In the genomic region with DNA sequence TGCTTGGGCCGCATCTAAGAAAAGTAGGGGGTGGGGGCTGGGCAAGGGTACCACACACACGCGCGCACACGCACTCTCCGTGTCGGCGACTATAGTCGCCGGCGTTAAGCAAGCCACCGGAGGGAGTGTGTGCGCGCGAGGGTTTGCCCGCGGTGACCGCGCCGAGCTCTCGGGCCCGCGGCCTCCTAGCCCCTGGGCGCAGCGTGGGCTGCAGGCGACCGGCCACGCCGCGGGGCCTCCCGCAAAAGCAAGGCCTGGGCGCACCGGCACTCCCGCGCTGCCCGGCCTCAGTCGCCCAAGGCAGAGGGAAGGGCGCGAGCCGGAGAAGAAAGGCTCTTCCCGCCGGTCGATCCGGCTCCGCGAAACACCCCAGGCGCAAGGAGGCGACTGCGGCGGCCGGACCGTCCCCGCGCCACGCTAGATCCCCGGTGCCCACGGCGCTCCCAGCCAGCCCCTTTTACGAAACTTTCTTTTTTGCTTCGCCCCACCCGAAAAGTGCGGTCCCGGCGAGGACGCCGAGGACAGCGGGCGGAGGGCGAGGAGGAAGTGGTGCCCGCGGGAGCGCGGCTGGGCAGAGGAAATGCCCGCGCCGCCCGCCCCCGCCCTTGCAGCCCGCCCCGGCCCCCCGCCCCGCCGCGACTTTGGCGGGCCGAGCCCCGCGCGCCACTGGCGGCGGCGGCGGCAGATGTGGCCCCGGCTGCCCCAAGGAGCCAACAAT, we compare ENCODE assay signal across 8 mouse cellular contexts. TPM values are rescaled to one million over a fixed set of nuclear protein-coding genes. Genes with fewer than 3 reads are reported as not detected.
DNase-seq lines count a peak whose midpoint lies in the region; ATAC-seq and TF ChIP-seq lines count a peak whose summit lies in the region.

No protein-coding gene starts in this region.

- no peak for TF ChIP-seq CTCF in left cerebral cortex, adult 2 months (IDR thresholded peaks at IDR 0.05)
- no peak for TF ChIP-seq CTCF in bone marrow, adult 2 months (IDR thresholded peaks at IDR 0.05; ENCODE audit: control insufficient read depth, insufficient read depth, low read length)
- TF ChIP-seq CTCF in midbrain, postnatal 0 days (IDR thresholded peaks at IDR 0.05) = 0 out of 2 replicates have a peak, but pooled peaks have one; percentile 6

- H3K9ac ChIP-seq in forebrain, embryonic 13.5 days = peak overlapping the region; percentile 99
- H3K9ac ChIP-seq in hindbrain, embryonic 11.5 days (ENCODE audit: low read depth, low read length) = peak overlapping the region; percentile 99
- H3K9ac ChIP-seq in liver, embryonic 11.5 days (ENCODE audit: low read depth, low read length) = peak overlapping the region; percentile 89
- peak overlapping the region; percentile 77 for H3K9ac ChIP-seq in midbrain, postnatal 0 days (replicated peaks; ENCODE audit: low read length, poor library complexity, severe bottlenecking)

- peak overlapping the region; percentile 98 for H3K4me2 ChIP-seq in forebrain, embryonic 13.5 days
- peak overlapping the region; percentile 98 for H3K4me2 ChIP-seq in hindbrain, embryonic 11.5 days (replicated peaks; ENCODE audit: low read depth, low read length)
- H3K4me2 ChIP-seq in liver, embryonic 11.5 days = peak overlapping the region; percentile 84
- peak overlapping the region; percentile 90 for H3K4me2 ChIP-seq in midbrain, postnatal 0 days (ENCODE audit: low read depth, low read length, poor library complexity, severe bottlenecking)

- peak; percentile 18; the same call in 1 of the 2 replicates for TF ChIP-seq POLR2A in bone marrow, adult 2 months (IDR thresholded peaks at IDR 0.05; ENCODE audit: borderline replicate concordance, control insufficient read depth, low read depth, low read length)

- no peaks in the 10 kb centered on the region for H3K9me3 ChIP-seq in forebrain, embryonic 13.5 days (replicated peaks)
- H3K9me3 ChIP-seq in hindbrain, embryonic 11.5 days (ENCODE audit: control insufficient read depth, low read length) = no peaks in the 10 kb centered on the region
- H3K9me3 ChIP-seq in liver, embryonic 11.5 days (ENCODE audit: control insufficient read depth, low read length) = no peaks in the 10 kb centered on the region
- no peaks in the 10 kb centered on the region for H3K9me3 ChIP-seq in midbrain, postnatal 0 days (ENCODE audit: low read length)

- H3K27me3 ChIP-seq in forebrain, embryonic 13.5 days = peaks cover 16% of the 10 kb centered on the region
- no peaks in the 10 kb centered on the region for H3K27me3 ChIP-seq in hindbrain, embryonic 11.5 days (ENCODE audit: control insufficient read depth, insufficient read depth, low read length)
- H3K27me3 ChIP-seq in liver, embryonic 11.5 days (replicated peaks; ENCODE audit: control insufficient read depth, insufficient read depth, low read length) = peaks cover 2% of the 10 kb centered on the region; the same call in 1 of the 2 replicates
- H3K27me3 ChIP-seq in midbrain, postnatal 0 days (ENCODE audit: insufficient read depth, low read length) = peaks cover 5% of the 10 kb centered on the region

- intact Hi-C loops in left cerebral cortex, adult 2 months (cut with DNase I) = loop anchor here (2.0 to 5.0 kb wide), 2 partner anchors 310 to 515 kb away; partner anchors contain the start of genes Edrf1 and Fam53b

- H3K27ac ChIP-seq in left cerebral cortex, adult 2 months = peak overlapping the region; percentile 88
- H3K27ac ChIP-seq in bone marrow, adult 2 months (ENCODE audit: control insufficient read depth, insufficient read depth, low read depth, low read length, poor library complexity) = peak overlapping the region; percentile 85
- H3K27ac ChIP-seq in forebrain, embryonic 13.5 days = peak overlapping the region; percentile 99
- peak overlapping the region; percentile 100 for H3K27ac ChIP-seq in hindbrain, embryonic 11.5 days (ENCODE audit: low read depth, low read length)
- peak overlapping the region; percentile 86 for H3K27ac ChIP-seq in liver, embryonic 11.5 days (ENCODE audit: low read depth, low read length)
- H3K27ac ChIP-seq in midbrain, postnatal 0 days (ENCODE audit: low read depth, low read length) = peak overlapping the region; percentile 86

- no peaks in the 10 kb centered on the region for H3K4me1 ChIP-seq in bone marrow, adult 2 months (ENCODE audit: control insufficient read depth, insufficient read depth, low read length)
- peaks cover 56% of the 10 kb centered on the region for H3K4me1 ChIP-seq in forebrain, embryonic 13.5 days
- peaks cover 13% of the 10 kb centered on the region; the same call in 1 of the 2 replicates for H3K4me1 ChIP-seq in hindbrain, embryonic 11.5 days (replicated peaks; ENCODE audit: control insufficient read depth, insufficient read depth, low read length)
- peaks cover 15% of the 10 kb centered on the region for H3K4me1 ChIP-seq in liver, embryonic 11.5 days (replicated peaks; ENCODE audit: control insufficient read depth, insufficient read depth, low read length)
- H3K4me1 ChIP-seq in midbrain, postnatal 0 days (ENCODE audit: insufficient read depth, low read length) = peaks cover 7% of the 10 kb centered on the region; the same call in 1 of the 2 replicates

- peak overlapping the region; percentile 90 for H3K4me3 ChIP-seq in left cerebral cortex, adult 2 months
- peak overlapping the region; percentile 69 for H3K4me3 ChIP-seq in bone marrow, adult 2 months (replicated peaks; ENCODE audit: control insufficient read depth, low read depth, low read length)
- peak overlapping the region; percentile 87 for H3K4me3 ChIP-seq in forebrain, embryonic 13.5 days
- peak overlapping the region; percentile 95 for H3K4me3 ChIP-seq in hindbrain, embryonic 11.5 days (ENCODE audit: low read depth, low read length)
- H3K4me3 ChIP-seq in liver, embryonic 11.5 days (ENCODE audit: low read depth, low read length) = peak overlapping the region; percentile 88
- H3K4me3 ChIP-seq in midbrain, postnatal 0 days (ENCODE audit: low read depth, low read length) = peak overlapping the region; percentile 89

- H3K36me3 ChIP-seq in forebrain, embryonic 13.5 days (ENCODE audit: poor library complexity, severe bottlenecking) = no peaks in the 10 kb centered on the region
- no peaks in the 10 kb centered on the region for H3K36me3 ChIP-seq in hindbrain, embryonic 11.5 days (ENCODE audit: control insufficient read depth, insufficient read depth, low read length)
- H3K36me3 ChIP-seq in liver, embryonic 11.5 days (ENCODE audit: control insufficient read depth, insufficient read depth, low read length) = no peaks in the 10 kb centered on the region
- no peaks in the 10 kb centered on the region for H3K36me3 ChIP-seq in midbrain, postnatal 0 days (ENCODE audit: insufficient read depth, low read length)

- peak; percentile 21 to 24 for DNase-seq in left cerebral cortex, adult 2 months (ENCODE audit: extremely low spot score in 1 of 2, low spot score in 2 of 2)
- DNase-seq in left cerebral cortex, adult 9 months (ENCODE audit: low spot score in 2 of 2) = no peak
- DNase-seq in hindbrain, embryonic 11.5 days (ENCODE audit: low spot score) = peak; percentile 76
- peak; percentile 70 for DNase-seq in liver, embryonic 11.5 days (ENCODE audit: low spot score)
- no peak for DNase-seq in midbrain, postnatal 0 days (ENCODE audit: low spot score)
- DNase-seq in Muller cell, postnatal 12 days (ENCODE audit: inconsistent ontology term) = no peak

- 1% methylated on average over 92 of the region's 94 CpGs for WGBS in bone marrow, adult 2 months
- under 1% methylated on average over 81 of the region's 94 CpGs for WGBS in forebrain, embryonic 13.5 days
- under 1% methylated on average over 77 of the region's 94 CpGs for WGBS in hindbrain, embryonic 11.5 days
- under 1% methylated on average over 80 of the region's 94 CpGs for WGBS in liver, embryonic 11.5 days
- under 1% methylated on average over 69 of the region's 94 CpGs for WGBS in midbrain, postnatal 0 days

- peak; percentile 38; the same call in 1 of the 2 replicates for ATAC-seq in forebrain, embryonic 13.5 days
- peak; percentile 13; the same call in 1 of the 2 replicates for ATAC-seq in hindbrain, embryonic 11.5 days (ENCODE audit: low FRiP score)
- no peak for ATAC-seq in liver, embryonic 11.5 days (replicated peaks; ENCODE audit: low FRiP score)
- peak; percentile 22; the same call in 1 of the 2 replicates for ATAC-seq in midbrain, postnatal 0 days (ENCODE audit: low FRiP score)

RNA-seq across cellular contexts. Expression of gene Fgfr2, which starts 1.3 kb away (rescaled TPM):
- 10 to 100 TPM; 47.3 to 47.4 TPM for total RNA-seq in left cerebral cortex, adult 2 months (2021)
- 8.2 and 9.0 TPM in 2 replicates for polyA plus RNA-seq in bone marrow, adult 2 months (2011; ENCODE audit: insufficient read depth, insufficient read length, low replicate concordance, missing spikeins)
- 47.9 and 56.7 TPM in 2 replicates for polyA plus RNA-seq in forebrain, embryonic 13.5 days (2015; fragmentation: Nextera tagmentation; extraction: Ambion mirVana)
- 71.3 and 80.6 TPM in 2 replicates for polyA plus RNA-seq in hindbrain, embryonic 11.5 days (2014; fragmentation: Nextera tagmentation; extraction: Ambion mirVana)
- 30.0 and 32.6 TPM in 2 replicates for polyA plus RNA-seq in liver, embryonic 11.5 days (2014; fragmentation: Nextera tagmentation; extraction: Ambion mirVana)
- 32.6 and 37.2 TPM in 2 replicates for total RNA-seq in midbrain, postnatal 0 days (2014; rRNA removed)
- 10.7 and 12.1 TPM in 2 replicates for polyA plus RNA-seq in midbrain, postnatal 0 days (2015; fragmentation: Nextera tagmentation; extraction: Ambion mirVana)

RNA-seq across cellular contexts. Expression of gene Ctbp2, which starts 2.3 kb away (rescaled TPM):
- total RNA-seq in left cerebral cortex, adult 2 months (2021) = 10 to 100 TPM; 30.1 to 30.6 TPM
- polyA plus RNA-seq in bone marrow, adult 2 months (2011; ENCODE audit: insufficient read depth, insufficient read length, low replicate concordance, missing spikeins) = 1.9 and 33.5 TPM in 2 replicates
- 104 and 106 TPM in 2 replicates for polyA plus RNA-seq in forebrain, embryonic 13.5 days (2015; fragmentation: Nextera tagmentation; extraction: Ambion mirVana)
- polyA plus RNA-seq in hindbrain, embryonic 11.5 days (2014; fragmentation: Nextera tagmentation; extraction: Ambion mirVana) = 132 and 134 TPM in 2 replicates
- polyA plus RNA-seq in liver, embryonic 11.5 days (2014; fragmentation: Nextera tagmentation; extraction: Ambion mirVana) = 42.7 and 47.9 TPM in 2 replicates
- 58.6 and 64.8 TPM in 2 replicates for total RNA-seq in midbrain, postnatal 0 days (2014; rRNA removed)
- polyA plus RNA-seq in midbrain, postnatal 0 days (2015; fragmentation: Nextera tagmentation; extraction: Ambion mirVana) = 25.9 and 29.1 TPM in 2 replicates

Comparison
In these comparisons a context has a peak if more than half of its experiments do, and no peak if none do; other contexts are left out.
1. DNase-seq: peak in left cerebral cortex, adult 2 months (2 of 2), hindbrain, embryonic 11.5 days (single experiment) and liver, embryonic 11.5 days (single experiment); none in left cerebral cortex, adult 9 months (0 of 2), midbrain, postnatal 0 days (single experiment) and Muller cell, postnatal 12 days (single experiment).
2. Peak in every context shown above with its lines, with median percentiles within 50 percentile points of each other: H3K27ac ChIP-seq, H3K4me3 ChIP-seq, H3K4me2 ChIP-seq and H3K9ac ChIP-seq.